Mouse (Mus musculus) brain, embryonic 14.5 days (tissue): ENCODE data around the gene Nol4l.

Experiments
- CTCF ChIP-seq: fragments of 200-500 bp; IDR thresholded peaks from 2 replicates; pipeline ENCODE4 v1.5.1; 2012; ENCODE audit warnings: inconsistent platforms, mild to moderate bottlenecking, moderate library complexity, borderline replicate concordance; ENCODE audit not compliant: insufficient read depth, insufficient read length; ENCODE audit errors: extremely low read depth
- POLR2A ChIP-seq: fragments of 200-500 bp; IDR thresholded peaks from 2 replicates; pipeline ENCODE4 v1.6.1; 2012; ENCODE audit warnings: mild to moderate bottlenecking, inconsistent platforms, borderline replicate concordance; ENCODE audit not compliant: poor library complexity, insufficient read depth, insufficient read length, severe bottlenecking; ENCODE audit errors: extremely low read depth

DNA sequence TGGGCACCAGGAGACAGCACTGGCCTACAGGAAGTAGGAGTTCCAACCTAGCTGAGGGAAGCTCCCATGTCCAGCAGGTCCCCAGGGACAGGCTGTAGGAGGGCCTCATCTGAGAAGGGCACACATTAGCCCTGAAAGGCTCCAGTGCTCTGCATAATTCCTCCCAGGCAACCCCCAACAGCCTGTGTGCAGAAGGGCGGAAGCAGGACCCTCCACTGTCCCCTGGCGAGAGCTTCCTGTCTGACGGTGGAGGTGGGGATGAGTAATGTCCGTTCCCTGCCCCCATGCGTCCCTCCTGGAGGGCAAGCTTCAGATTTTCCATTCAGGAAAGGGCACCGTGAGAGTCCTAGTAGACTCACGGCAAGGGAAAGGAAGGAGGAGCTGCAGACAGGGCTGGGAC, 97.3 kb downstream of the Nol4l start:
- TF ChIP-seq POLR2A, result no peak
- no peak for TF ChIP-seq CTCF
